Mouse (Mus musculus): Measurements from ENCODE around the gene Rab3c.
A peak's percentile ranks its signal among the peaks of the same experiment; 100 is the strongest.

The Rab3c gene

GRCm38 (mm10) chr13:110097424-110098050, 183.3 kb downstream of the Rab3c start:
- no peak for DNase-seq (ENCODE audit: extremely low read depth, low read depth)

- DNase-seq (ENCODE audit: extremely low read depth, low read depth), result no peak
These were observed 185.8 kb downstream of the Rab3c start for GRCm38 (mm10) chr13:110094998-110095397.

DNA sequence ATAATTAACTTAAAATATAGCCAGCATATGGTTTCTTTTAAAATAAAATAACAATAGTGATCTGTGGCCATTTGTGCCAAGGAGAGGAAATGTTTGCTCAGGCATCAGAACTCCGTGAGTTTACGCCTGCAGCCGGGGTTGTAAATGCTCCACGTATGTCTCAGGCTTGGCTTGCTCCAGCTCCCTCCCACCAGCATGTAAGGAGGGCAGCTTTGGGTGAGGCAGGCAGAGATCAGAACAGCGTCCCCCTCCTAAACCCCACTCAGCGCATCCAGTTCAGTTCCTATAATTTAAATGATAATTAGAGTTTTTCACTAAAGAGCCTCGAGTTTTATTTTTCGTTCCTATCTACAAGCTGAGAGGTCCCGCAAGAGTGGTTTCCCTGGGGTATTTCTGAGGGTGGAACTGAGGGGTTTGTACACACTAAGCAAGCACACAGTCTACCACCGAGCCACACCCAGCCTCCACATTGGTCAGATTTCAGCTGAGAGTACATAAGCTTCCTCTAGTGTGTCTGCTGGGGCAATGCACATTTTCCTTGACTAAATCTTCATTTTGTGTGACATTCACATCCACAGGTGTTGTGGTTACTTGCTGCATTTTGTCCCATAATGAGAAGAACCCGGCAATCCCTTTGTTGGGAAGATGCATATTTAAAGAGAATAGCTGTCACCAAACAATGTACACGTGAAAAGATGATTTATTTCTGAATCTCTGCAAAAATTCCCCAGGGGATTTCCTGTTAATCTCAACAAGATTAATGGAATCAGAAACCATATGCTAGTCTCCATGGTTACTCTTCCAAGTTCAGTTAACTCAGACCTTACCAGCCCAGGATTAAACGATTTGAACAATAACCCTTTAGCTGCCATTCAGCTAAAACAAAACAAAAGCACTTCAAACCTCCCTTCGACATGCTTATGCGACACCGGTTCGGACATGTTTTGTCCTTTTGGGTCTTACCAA, 186.8 kb downstream of the Rab3c start:
- no peak for DNase-seq (ENCODE audit: extremely low read depth, low read depth)

DNA sequence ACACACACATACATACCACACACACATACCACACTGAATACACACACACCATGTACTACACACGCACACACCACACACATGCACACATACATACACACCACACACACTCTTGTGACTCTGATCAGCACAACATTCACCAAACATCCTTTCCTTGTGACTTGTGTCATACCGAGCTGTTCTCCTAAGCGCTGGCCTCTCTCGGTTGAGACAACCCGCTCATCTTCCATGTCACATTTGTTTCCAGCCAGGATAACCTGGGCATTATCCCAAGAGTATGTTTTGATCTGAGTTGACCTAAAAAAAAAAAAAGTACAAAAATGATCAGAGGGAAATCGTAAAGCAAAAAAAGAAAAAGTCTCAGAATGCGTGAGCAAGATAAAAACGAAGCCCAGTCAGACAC, 196.8 kb downstream of the Rab3c start:
- no peak for DNase-seq (ENCODE audit: extremely low read depth, low read depth)

GRCm38 (mm10) chr13:110081174-110081573, 199.6 kb downstream of the Rab3c start:
- no peak for DNase-seq (ENCODE audit: extremely low read depth, low read depth)

DNA sequence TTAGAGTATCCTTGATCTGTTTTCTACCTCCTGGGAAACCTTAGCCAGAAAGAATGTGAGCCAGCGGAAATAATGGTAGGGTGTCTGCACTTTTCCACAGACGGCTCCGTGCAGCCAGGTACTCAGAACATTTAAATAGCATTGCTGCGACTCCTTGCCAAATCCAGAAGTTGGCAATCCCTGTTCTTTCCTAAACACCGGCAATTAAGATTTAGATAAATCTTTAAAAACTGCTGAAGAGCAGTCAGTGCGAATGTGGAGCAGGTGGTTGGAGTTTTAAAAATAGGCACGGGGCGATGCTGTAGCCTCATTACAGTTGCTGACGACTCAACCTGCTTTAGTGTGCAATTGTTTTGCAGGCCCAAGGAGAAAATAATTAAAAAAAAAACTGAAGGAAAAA, 205.2 kb downstream of the Rab3c start:
- DNase-seq (ENCODE audit: extremely low read depth, low read depth), result no peak

DNA sequence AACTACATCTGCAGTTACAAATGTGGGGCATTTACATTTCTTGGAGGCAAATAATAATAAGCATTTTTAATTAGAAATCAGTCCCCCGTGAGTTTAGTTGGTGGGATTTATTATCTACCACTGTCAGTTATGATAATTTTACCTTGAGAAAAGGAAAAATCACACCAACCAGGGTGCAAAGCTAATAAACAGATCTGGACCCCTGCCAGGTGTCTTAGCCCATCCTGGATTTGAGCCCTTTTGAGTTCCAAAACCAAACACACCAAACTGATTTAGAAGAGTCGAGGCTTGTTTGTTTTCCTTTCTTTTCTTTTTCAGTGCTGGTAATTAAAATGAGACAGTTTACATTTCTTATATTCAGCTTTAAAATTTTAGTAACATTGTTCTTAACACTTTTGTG, 206.6 kb downstream of the Rab3c start:
- no peak for DNase-seq (ENCODE audit: extremely low read depth, low read depth)

DNA sequence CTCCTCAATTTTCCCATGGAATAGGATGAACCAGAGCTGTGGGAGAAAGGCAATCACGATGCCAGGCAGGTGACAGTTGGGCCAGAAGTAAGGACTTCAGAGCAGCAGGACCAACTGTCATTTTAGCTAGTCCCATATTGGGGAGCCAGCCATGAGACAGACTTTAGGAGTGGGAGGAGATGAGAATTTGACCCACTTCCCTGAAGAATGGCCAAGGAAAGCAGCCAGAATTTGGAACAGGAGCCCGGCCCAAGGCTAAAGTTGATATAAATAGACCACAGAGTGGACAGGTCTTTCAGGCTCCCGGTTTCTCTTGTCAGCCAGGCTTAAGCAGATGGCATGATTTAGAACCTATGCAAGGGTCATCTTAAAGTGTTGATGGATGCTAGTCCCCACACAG, 213.6 kb downstream of the Rab3c start:
- no peak for DNase-seq (ENCODE audit: extremely low read depth, low read depth)

DNA sequence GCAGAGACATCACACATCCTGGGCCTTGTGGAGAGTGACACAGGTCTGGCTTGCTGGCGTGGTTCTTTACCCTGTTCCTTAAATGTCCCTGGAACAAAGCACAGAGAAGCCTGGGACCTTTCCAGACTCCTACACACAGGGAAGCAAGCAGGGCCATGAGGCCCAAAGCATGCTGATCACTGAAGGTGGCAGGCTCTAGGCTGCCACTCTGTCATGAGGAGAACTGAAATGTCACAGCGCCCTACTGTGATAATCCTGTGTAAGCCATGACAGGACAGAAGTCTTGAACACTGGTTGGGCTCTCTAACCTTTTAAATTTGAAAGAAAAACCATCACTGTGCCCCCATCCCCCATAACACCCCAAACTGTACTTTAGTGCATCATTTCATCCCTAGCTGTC, 214.1 kb downstream of the Rab3c start:
- no peak for DNase-seq (ENCODE audit: extremely low read depth, low read depth)

GRCm38 (mm10) chr13:110062835-110063411, 217.9 kb downstream of the Rab3c start:
- DNase-seq (ENCODE audit: extremely low read depth, low read depth), result peak; percentile 47

GRCm38 (mm10) chr13:110062288-110062687, 218.5 kb downstream of the Rab3c start:
- no peak for DNase-seq (ENCODE audit: extremely low read depth, low read depth)

- DNase-seq (ENCODE audit: extremely low read depth, low read depth), result no peak
These were observed 226.3 kb downstream of the Rab3c start for GRCm38 (mm10) chr13:110054538-110054937.

DNA sequence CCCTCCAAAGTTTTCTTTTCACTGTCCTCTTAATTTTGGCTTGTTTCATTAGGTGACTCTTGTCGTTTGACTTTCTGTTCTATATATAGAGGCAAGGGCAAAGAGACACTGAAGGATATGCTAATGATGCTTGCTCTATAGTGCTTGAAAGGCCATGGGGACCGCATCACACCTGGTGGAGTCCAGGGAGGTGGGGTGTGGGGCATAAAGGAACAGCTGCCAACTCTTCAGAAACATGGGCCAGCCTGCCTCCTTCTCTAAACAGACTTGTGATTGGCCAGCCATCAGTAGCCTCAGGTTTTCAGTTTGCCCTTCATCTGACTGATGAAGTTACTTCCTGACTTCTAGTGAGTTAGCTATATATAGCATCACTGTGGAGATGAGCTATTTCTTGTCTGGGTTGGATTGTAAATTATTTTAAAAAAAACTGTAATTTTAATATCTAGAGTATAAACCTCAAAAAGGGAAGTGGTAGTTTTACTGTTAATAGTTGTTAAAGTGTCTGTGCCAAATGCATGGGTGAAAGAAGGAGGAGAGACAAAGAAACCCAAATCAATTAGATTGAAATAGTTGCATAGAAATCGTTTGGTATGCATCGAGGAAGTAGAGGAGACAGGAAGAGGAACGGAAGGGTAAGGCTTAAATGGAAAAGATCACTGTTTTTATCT, 231.9 kb downstream of the Rab3c start:
- DNase-seq (ENCODE audit: extremely low read depth, low read depth), result peak; percentile 33

DNA sequence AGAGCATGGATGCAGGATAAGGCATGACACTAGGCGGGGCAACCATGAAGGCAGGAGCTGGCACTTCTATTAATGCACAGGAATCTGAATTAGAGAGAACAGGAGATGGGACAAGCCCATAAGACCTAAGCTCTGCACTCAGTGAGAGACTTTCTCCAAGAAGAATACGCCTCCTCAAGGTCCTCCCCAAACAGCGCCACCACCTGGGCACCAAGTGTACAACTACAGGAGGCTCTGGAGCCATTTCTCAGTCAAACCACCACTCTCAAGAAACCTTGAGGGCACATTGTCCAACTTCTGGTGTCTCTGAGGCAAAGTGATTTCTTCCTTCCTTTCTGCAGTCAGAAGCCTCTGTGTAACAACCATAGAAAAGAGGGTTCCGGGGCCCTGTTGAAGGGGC, 236.4 kb downstream of the Rab3c start:
- no peak for DNase-seq (ENCODE audit: extremely low read depth, low read depth)

- DNase-seq (ENCODE audit: extremely low read depth, low read depth), result peak; percentile 36
These were observed 240.9 kb downstream of the Rab3c start for GRCm38 (mm10) chr13:110039779-110040498.

DNA sequence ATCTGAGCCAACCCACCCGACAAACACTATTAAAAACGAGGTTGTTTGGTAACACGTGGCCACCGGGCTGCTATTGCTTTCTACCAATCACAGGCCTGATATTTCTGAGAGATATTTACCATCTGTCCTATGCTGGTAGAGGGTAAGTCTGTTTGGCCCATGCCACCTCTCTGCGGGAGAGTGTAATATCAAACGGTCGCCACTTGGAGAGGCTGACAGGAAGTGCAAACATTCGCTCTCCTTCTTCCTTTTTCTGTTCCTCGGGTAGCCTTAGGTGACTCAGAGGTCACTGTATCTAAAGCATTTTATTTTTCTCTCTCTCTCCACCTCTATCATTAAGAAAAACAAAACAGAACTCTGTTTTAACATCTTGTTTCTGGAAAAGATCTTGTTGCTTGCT, 241.6 kb downstream of the Rab3c start:
- peak; percentile 21 for DNase-seq (ENCODE audit: extremely low read depth, low read depth)

DNA sequence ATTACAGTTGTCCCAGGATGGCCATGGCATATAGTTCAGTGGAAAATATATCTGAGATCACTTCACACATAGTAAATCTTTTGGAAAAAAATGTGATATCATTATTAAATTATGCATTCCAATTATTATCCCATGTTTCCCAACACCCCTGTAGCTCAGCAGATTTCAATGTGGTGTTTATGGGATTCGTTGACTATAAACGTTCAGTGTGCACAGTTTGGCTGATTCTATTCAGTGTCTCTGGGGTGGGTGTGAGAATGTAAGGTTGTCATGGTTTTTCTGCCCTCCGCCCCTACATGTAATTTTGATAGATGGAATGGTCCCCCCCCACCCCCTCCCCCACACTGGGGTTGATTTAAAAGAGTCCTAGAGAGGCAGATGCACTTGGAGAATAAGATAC, 242.3 kb downstream of the Rab3c start:
- DNase-seq (ENCODE audit: extremely low read depth, low read depth), result no peak

- no peak for DNase-seq (ENCODE audit: extremely low read depth, low read depth)
These were observed 245.9 kb downstream of the Rab3c start for GRCm38 (mm10) chr13:110034885-110035284.

- DNase-seq (ENCODE audit: extremely low read depth, low read depth), result peak; percentile 29
These were observed 246.8 kb downstream of the Rab3c start for GRCm38 (mm10) chr13:110034041-110034440.

DNA sequence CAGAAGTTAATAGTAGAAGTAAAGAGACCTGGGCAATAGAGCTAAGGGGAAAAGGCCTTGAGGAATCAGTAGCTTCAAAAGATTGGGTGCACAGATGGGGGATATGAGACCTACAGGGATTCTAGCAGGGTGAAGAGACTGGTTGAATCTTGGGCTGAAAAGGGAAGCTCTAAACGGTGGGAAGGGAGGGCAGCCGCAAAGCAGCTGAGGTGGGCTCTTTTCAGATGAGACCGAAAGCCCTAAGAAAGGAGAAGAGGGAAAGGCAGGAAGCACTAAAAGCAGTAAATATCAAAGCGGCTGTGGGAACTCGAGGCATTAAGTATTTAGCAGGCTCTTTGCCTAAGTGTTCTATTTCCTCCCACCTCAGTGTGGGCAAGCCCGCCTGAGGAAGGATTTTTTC, 248.9 kb downstream of the Rab3c start:
- no peak for DNase-seq (ENCODE audit: extremely low read depth, low read depth)

- no peak for DNase-seq (ENCODE audit: extremely low read depth, low read depth)
These were observed 249.7 kb downstream of the Rab3c start for GRCm38 (mm10) chr13:110031061-110031460.

Data from MEL-GATA-1-ER (cell line).